Mouse (Mus musculus): ENCODE data around the gene Mov10l1.

Gene Mov10l1

DNA sequence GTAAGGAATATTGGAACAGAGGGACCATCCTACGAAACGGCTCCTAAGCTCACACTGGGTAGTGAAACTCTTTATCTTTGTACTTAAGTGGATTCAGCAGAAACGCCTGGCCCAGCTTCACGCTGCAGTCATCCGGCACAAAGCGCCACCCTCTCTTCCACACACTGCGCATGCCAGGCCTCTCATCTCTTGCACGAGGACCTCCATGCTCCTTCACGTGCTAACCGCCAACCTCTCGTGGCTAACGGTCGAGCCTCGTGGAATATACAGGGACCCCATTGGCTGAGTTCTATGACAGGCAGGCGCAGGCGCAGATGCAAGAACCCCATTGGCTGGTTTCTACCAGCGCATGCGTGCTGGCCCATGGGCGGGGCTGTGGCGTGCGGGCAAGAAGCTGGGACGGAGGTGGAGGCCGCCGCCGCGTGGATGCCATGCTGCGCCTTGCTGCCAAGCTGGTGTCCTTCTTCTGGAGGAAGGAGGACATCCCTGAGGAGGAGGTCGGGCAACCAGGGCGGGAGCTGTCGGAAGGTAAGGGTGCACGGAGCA is at the start of gene Mov10l1:
Gene Mov10l1, plus strand, starts transcription at position 376 of the 546 bp plus-strand sequence.
- no peak for DNase-seq (ENCODE audit: extremely low read depth, low read depth)

DNA sequence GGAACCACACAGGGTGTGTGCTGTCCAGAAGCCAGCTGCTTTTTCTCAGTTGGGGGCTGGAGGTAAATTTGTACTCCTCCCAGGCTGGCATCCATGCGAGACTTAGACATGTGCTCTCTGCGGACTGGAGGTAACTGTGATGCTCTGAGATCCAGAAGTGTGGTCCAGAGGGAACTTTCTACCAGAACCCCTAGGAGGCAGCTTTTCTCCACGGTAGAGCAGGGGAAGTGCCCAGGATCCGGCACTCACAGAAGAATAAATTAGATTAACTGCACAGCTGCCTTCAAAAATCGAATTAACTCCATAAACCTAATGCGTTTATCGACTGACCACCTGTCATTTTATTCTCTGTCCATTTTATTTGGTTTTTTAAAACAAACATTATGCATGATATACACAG is 48.6 kb upstream of the Mov10l1 start:
- no peak for DNase-seq (ENCODE audit: extremely low read depth, low read depth)

- DNase-seq (ENCODE audit: extremely low read depth, low read depth) = peak; percentile 8
Observed at GRCm38 (mm10) chr15:88936619-88937290, 46.0 kb upstream of the Mov10l1 start.

- no peak for DNase-seq (ENCODE audit: extremely low read depth, low read depth)
Observed at GRCm38 (mm10) chr15:88937291-88937650, 45.4 kb upstream of the Mov10l1 start.

DNA sequence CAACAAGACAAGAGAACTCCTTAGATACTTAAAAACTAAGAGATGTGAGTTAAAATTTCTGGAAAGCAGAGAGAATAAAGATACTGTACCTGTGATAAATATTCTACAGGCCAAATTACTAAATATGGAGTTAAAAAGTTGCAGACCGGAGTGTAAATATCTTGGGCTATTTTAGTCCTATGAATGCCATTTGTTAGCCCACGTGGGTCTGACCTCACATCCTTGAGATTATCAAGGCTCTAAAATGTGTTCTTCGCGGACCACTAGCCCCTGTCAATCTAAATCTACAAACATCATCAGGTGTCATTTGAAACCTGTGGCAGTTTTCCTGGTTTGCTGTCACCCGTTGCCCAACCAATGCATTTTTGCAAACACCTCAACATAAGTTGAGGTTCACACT is 39.9 kb upstream of the Mov10l1 start:
- DNase-seq (ENCODE audit: extremely low read depth, low read depth) = no peak

GRCm38 (mm10) chr15:88943896-88944551 is 38.7 kb upstream of the Mov10l1 start:
- DNase-seq (ENCODE audit: extremely low read depth, low read depth) = no peak

- peak; percentile 2 for DNase-seq (ENCODE audit: extremely low read depth, low read depth)
Observed at GRCm38 (mm10) chr15:88946851-88947250, 35.9 kb upstream of the Mov10l1 start.

DNA sequence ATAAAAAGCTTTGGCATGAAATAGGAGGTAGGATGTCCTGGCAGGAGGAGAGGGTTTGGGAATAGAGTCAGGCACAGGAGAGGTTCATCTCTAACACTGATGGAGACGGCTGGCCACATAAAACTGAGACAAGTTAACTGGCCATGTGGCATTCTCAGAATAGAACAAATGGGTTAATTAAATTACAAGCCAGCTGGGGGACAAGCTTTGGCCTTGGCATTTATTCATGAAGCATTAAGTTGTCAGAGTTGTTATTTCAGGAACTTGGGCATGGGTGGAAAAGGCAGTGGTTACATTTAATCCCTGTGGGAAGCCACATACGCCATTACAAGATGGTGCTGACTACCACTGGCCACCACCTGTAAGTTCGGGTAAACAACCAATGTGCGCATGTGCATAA is 31.5 kb upstream of the Mov10l1 start:
- no peak for DNase-seq (ENCODE audit: extremely low read depth, low read depth)

DNA sequence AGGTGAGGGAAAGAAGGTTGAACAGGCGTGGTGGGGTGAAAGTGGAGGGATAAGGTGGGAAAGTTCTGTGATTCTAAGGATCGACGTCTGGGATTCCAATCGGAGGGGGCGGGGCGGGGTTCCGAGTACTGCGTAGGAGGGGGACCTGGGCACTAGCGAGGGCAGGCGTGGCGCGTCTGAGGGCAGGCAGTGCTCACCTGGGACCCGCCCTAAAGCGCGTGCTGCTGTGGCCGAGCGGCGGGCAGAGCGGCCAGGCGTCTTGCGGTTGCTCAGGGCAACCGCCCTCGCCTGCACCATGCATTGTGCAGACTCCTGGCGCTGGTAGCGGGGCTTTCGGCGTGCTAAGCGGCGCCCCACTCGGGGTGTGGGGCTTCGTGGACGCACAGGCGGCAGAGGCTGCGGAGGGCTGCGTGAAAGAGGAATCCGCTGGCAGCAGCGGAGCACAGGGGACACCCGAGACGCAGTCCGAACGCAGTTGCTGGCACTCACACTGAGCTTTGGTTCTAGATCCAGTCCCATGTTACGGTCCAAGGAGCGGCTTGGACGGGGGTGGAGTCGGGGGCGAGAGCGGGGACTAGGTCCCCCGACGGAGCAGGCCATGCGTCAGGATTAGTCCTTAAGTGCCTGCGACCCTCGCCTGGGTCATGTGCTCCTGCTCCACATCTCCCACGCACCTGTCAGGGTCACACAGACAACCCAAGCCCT is 28.2 kb upstream of the Mov10l1 start, which contains the start of gene Ttll8:
Gene Ttll8, minus strand, starts transcription at position 51 of the 705 bp plus-strand sequence.
- no peak for DNase-seq (ENCODE audit: extremely low read depth, low read depth)

DNA sequence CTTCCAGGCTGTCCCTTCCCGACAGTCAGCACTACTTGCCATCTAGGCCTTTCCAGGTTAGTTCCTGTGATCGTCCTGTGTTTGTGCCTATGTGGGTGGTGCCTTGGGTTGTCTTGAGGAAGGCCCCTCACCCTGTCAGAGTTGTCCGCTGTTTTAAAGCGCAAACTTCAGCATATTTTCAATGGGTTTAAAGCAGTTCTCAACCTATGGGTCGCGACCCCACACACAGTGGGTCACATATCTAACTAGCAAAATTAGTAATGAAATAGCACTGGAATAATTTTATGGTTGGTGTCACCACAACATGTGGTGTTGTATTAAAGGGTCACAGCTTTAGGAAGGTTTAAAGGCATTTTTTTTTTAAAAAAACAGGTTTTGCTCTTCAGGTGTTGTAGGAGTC is 27.4 kb upstream of the Mov10l1 start:
- no peak for DNase-seq (ENCODE audit: extremely low read depth, low read depth)

GRCm38 (mm10) chr15:88957522-88957921 is 25.2 kb upstream of the Mov10l1 start:
- DNase-seq (ENCODE audit: extremely low read depth, low read depth) = no peak

DNA sequence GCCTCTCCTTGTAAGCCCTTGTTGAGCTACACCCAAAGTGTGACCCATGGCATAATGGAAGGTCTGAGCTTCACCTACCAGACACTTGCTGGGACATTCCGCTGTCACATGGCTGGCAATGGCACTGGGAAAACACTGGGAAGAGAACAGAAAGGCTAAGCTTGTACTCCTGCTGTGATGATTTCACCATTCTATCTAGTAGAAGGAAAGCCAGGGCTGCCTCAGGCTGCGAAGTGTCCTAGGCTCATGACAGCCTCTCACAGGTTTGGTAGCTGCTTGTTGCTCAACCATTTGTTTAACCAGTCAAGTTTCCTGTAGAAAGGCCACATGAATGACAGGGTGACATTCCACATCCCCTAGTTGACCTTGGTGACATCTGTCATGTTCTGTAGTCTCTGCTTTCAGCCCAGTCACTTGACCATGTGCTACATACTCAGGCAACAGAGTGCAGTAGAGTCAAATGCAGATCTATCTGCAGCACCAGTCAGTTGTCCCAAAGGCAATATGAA is 18.6 kb upstream of the Mov10l1 start:
- no peak for DNase-seq (ENCODE audit: extremely low read depth, low read depth)

DNA sequence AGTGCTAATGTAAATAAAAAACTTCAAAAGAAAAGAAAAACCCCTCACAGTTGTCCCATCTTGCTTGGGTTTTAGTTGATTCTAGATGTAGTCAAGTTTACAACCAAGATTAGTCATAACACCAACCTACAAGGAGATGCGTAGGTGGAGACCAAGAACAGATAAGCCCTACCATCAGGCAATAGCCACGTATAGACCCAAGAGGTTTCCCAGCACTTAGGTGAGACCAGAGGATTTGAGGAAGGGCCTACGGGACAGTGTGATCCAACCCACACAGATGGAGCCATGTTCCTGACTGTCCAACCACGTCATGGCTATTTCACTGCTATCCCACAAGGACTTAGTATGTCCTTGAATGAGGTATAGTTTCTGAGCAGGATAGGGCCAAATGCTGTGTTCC is 10.4 kb upstream of the Mov10l1 start:
- no peak for DNase-seq (ENCODE audit: extremely low read depth, low read depth)

DNA sequence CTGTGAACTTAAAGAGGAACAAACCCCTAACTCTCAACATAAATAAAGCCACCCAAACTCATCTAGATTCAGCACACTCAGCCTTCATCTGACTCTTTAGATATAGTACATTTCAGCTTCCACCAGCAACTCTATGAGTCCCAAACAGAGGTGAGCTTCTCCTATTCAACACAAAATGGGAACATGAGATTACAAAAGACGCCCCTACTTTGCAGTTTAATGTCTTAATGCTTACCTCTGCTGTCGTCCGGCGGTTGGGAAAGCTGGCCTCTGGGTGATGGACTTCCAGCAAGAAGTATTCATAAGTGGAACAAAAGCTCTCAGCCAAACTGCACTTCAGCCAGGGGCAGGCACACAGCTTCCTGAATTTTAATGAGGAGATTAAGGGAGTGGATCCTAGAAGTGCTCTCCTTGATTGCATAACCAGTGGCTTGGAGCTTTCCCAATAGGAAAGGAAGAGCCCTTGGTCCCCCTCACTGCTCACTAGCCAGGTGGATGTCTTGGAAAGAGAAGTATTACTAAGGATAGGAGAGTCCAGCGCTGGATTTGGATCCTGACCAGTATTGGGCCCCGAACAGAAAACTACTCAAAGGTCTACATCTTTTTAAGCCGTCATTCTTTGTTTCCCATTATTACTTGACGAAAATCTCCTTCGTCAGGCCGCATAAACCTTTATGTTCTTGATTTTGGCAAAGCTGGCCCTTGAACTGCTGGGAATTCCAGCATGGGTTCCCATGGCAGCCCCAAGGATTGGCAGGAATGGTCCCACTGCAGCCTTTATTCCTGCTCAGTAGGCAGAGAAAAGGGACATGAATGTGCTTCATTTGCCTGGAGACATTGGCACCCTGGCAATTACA is 4.2 kb upstream of the Mov10l1 start, which contains the start of gene Mlc1:
Gene Mlc1, minus strand, starts transcription at position 727 of the 857 bp plus-strand sequence.
- no peak for DNase-seq (ENCODE audit: extremely low read depth, low read depth)

GRCm38 (mm10) chr15:88979138-88979446 is 3.6 kb upstream of the Mov10l1 start:
- no peak for DNase-seq (ENCODE audit: extremely low read depth, low read depth)

DNA sequence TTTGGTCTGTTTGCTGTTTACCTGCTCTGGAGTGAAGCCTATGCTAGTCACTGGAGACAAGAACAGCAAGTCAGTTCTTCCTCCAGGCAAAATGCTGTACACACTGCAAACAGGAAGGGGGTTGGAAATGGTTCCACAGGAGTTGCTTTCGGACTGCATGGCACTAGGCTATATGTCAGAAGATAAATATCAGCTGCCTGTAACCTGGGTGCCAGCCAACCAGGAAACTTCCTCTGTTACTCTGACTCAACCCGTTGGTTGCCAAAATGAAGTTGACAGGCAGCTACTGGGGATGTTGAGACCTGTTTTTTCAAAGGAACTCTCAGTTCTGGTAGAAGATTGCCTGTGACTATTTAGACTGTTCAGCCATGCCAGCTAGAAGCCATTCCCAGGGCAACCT is 6.5 kb downstream of the Mov10l1 start:
- DNase-seq (ENCODE audit: extremely low read depth, low read depth) = peak; percentile 5

- no peak for DNase-seq (ENCODE audit: extremely low read depth, low read depth)
Observed at GRCm38 (mm10) chr15:88998636-88999035, 15.9 kb downstream of the Mov10l1 start.

DNA sequence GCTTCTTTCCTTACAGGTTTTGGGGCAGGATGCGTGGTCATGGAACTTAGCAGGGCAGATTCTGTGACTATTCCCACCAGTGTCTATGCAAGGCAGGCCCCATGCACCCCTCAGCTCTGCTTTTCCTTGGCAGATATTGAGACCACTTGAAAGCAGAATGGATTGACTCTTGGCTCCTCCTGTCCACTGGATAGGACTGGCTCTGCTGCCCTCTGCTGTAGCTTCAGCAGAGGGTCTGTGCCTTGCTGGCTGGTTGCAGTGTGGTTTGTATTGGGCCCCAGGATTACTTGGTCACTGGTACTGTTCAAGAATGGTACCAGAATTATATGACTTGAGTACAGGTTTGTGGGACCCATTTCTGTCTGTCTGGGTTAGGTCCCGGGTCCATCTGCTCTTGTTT is 16.4 kb downstream of the Mov10l1 start:
- no peak for DNase-seq (ENCODE audit: extremely low read depth, low read depth)

DNA sequence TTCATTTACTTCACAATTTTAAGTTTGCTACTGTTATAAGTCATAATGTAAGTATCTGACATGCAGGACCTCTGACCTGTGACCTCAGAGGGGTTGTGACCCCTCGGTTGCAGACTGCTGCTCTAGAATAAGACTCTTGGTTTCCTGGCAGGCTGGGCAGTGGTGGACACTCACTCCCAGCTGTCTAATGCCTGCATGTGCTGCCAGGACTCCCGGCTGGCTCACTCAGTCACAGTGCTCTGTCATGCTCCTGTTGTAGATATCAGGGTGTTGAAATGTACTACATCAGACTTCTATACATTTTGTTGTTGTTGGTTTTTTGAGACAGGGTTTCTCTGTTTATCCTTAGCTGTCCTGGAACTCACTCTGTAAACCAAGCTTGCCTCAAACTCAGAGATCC is 17.7 kb downstream of the Mov10l1 start:
- DNase-seq (ENCODE audit: extremely low read depth, low read depth) = no peak

DNA sequence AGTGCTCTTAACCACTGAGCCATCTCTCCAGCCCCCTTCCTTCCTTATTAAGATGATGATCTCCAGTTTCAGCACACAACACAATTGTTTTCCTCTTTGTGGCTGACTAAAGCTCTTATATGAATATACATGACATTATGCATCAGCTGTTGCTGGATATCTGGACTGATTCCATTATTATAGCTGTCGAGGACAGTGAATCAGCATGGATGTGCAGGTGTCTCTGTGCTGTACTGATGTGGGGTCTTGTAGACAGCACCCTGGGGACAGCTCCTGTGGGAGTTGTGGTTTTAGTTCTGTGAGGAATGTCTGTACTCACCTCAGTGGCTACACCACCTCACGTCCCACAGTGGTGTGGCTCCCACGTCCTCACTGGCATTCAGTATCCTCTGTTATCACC is 18.5 kb downstream of the Mov10l1 start:
- no peak for DNase-seq (ENCODE audit: extremely low read depth, low read depth)

DNA sequence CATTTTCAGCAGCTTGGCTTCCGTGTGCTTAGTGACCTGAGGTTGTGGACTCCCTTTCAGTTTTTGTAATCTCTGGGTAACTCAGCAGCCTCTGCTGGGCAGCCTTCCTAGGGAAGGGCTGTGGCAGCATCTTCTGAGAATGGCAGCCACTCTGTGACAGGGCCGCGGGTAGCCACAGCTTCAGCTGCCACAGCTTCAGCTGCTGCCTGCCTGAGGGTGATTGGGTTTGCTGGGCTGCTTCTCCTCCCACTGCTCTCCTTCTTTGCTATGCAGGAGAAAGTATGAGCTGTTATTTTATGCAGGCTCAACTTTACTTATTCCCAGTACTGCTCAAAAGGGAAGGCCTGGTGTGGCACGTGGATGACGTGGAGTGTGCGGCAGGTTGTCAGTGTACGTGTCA is 24.3 kb downstream of the Mov10l1 start:
- DNase-seq (ENCODE audit: extremely low read depth, low read depth) = no peak

Data from MEL-GATA-1-ER (cell line).